Mouse (Mus musculus) liver, embryonic 14.5 days (tissue): ENCODE results near the gene Gm6356.
"Not testable (repeated sequence)": the region's sequence is repeated elsewhere in the genome, so short reads cannot be mapped to it uniquely, and the experiment has no call there.

Experiments used
- CTCF ChIP-seq: IDR thresholded peaks from 2 replicates; pipeline ENCODE4 v1.5.1; 2016; ENCODE audit warnings: antibody characterized with exemption, low read depth, control low read depth
- EP300 ChIP-seq: IDR thresholded peaks from 2 replicates; pipeline ENCODE4 v1.6.1; 2016; ENCODE audit warnings: antibody characterized with exemption, low read depth

- not testable (repeated sequence) for TF ChIP-seq CTCF, EP300
Observed at GRCm38 (mm10) chr14:6973718-6974117, at the start of gene Gm6356.
